Mouse (Mus musculus) CH12F3 (cell line): ENCODE results near the gene Lrrc74b.
"Not testable (repeated sequence)": the region's sequence is repeated elsewhere in the genome, so short reads cannot be mapped to it uniquely, and the experiment has no call there.

ENCODE experiments used
- in situ Hi-C: fragments of 300-500 bp; cut with MboI; formaldehyde crosslinking; loops from 2 replicates; pipeline ENCODE4 v1.14.3; 2020; ENCODE audit warnings: low sequenced_read_pairs

The Lrrc74b gene

GRCm38 (mm10) chr16:17553910-17554685 lies 6.9 kb downstream of the Lrrc74b start:
- in situ Hi-C loops: loop anchor here (10.0 kb wide), 1 partner anchor 61 kb away; the partner anchor contains the start of gene Smpd4

GRCm38 (mm10) chr16:17552837-17553236 lies 8.2 kb downstream of the Lrrc74b start:
- in situ Hi-C loops: loop anchor here (10.0 kb wide), 1 partner anchor 62 kb away; the partner anchor contains the start of gene Smpd4

DNA sequence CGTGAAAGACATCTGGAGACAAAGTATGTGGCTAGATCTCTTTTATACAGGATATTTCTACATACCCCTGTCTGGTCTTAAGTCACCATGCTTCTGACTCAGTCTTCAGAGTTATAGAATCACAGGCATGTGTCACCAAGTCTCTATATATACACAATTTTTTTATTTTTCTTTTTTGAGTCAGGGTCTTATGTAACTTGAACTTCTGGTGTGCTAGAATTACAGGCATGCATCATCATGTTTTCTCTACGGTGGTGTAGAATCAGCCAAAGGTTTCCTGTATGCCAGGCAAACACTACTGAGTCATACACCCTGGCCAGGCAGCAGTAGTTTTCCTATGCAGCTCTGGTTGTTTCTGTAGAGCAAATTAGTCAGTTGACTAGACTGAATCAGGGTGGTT lies 18.4 kb downstream of the Lrrc74b start:
- in situ Hi-C loops: no loop called here

- in situ Hi-C loops: no loop called here
Observed at GRCm38 (mm10) chr16:17536584-17536983, 24.5 kb downstream of the Lrrc74b start.

GRCm38 (mm10) chr16:17532676-17533329 lies 28.2 kb downstream of the Lrrc74b start:
- in situ Hi-C loops: no loop called here

DNA sequence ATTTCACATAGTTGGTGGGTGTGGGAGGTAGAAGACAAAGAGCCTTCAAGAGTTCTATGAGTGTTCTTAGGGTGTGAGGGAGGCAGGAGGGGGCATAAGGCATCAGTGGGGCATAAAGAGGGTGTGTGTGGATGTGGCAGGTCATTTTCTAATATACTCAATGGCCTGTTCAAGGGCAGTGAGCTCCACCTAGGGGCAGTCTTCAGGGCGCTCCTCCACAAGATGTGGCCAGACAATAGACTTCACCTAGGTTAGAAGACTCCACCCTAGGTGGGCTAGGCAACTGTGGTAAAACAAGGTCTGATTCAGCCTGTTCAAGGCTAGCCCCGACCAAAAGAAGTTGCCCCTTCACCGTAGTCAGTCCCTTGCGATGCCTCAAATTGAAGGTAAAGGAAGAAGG lies 28.8 kb downstream of the Lrrc74b start:
- in situ Hi-C loops: no loop called here

DNA sequence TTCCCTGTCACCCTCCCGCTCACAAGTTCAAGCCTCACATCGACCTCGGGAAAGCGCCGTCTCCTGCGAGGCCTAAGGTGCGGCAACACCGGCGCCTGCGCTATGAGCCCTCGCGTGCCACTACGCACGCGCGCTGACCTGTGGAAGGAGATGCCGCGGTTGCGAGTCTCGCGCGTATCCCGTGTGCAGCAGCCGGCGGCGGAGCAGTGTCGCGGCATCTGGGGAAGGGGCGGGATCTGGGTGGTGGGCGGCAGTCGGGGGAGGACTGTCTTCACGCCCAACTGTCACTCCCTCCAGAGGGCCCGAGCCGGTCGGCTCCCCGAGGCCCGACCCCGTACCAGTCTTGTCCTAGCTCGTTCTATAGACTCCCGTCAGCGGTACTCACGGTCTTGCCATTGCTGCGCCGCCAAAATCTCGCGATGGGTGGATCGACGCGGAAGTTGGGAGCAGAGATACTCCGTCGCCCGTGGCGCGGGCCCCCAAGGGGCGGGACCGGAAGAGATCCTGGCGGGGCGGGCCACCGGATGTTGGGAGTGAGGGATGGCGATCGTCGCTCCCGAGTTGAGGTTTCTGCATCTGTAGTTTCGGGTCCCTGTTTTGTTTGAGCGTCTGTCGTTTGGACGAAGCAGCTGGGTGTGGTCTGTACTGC lies 30.3 kb downstream of the Lrrc74b start, which contains the start of gene Thap7:
Thap7 (minus strand) TSS at position 497 of the 649 bp plus-strand sequence.
- in situ Hi-C loops: no loop called here

DNA sequence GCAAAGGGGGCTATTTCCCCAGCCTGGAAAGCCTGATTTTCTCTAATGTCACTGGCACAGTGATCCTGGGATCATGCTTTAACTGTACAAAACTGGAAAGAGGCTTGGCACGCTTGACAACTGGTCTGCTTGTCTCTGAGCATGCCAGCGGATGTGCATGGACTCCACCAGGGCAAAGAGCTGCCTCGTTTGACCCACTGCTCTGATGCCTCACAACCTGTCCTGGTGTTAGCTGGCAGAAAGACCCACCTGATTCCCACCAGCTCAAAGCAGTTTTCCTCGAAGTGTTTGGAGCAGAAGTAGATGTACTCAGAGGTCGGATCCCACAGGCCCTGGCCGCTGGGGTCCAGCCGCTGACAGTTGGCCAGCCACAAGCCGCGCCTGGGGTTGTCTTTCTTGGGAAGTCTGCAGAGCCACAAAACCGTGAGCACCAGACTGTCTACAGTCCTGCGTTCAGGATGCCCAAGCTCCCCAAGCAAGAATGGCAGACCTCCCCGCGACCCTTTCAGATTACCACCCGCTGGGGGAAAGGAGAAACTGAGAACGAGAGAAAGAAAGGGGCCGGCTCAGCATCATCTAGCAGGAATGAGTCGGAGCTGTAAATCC lies 31.0 kb downstream of the Lrrc74b start:
- in situ Hi-C loops: no loop called here

- in situ Hi-C loops: no loop called here
Observed at GRCm38 (mm10) chr16:17528276-17528675, 32.8 kb downstream of the Lrrc74b start.

- in situ Hi-C loops: no loop called here
Observed at GRCm38 (mm10) chr16:17527606-17528005, 33.4 kb downstream of the Lrrc74b start.

DNA sequence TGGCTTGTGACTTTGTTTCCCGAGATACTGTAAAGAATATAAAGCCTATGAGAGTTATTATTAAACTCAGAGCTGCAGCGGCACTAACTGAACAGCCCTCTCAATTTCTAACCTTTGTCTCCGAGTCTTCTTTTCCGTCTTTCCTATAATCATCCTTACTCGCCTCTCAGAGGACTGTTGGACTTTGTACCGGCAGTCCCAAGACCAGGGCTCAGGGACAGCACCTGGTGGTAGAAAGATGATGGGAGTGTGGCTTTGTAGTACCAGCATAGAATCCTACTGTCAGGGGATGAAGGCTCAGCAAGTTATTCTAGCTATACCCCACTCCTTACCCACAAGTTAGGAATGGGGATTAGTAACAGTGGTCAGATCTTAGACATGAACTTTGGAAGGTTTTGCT lies 34.8 kb downstream of the Lrrc74b start:
- in situ Hi-C loops: no loop called here

DNA sequence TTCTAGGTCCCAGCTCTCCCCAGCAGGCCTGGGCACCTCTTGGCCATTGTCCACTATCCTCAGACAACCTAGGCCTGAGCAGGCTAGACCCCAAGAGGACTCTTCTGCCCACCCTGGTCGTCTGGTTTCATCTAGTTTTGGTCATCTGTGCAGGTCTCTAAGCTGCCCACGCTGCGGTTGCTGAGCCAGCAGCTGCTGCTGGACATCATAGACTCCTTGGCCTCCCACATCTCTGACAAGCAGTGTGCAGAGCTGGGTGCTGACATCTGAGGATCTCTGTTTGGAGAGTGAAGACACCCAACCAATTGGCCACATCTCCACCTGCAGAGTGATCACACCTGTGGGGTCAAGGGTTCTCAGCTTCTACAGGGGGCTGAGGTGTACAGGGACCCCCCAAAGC lies 35.5 kb downstream of the Lrrc74b start:
- in situ Hi-C loops: no loop called here

DNA sequence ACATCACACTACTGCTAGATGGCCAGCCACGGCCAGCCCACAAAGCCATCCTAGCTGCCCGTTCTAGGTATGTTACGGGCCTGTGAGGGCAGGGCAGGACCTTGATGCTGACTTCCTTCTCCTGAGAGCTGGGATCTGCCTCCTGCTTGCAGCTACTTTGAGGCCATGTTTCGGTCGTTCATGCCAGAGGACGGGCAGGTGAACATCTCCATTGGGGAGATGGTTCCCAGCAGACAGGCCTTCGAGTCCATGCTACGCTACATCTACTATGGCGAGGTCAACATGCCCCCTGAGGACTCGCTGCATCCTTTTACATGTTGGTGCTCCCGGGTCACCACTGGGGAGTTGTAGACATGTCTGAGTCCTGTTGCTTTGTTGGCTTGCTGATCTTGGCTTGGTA lies 36.9 kb downstream of the Lrrc74b start:
- in situ Hi-C loops: no loop called here

GRCm38 (mm10) chr16:17518910-17519309 lies 42.1 kb downstream of the Lrrc74b start:
- in situ Hi-C loops: no loop called here

GRCm38 (mm10) chr16:17511431-17511830 lies 49.6 kb downstream of the Lrrc74b start:
- in situ Hi-C loops: no loop called here

- in situ Hi-C loops: no loop called here
Observed at GRCm38 (mm10) chr16:17510686-17511085, 50.4 kb downstream of the Lrrc74b start.

DNA sequence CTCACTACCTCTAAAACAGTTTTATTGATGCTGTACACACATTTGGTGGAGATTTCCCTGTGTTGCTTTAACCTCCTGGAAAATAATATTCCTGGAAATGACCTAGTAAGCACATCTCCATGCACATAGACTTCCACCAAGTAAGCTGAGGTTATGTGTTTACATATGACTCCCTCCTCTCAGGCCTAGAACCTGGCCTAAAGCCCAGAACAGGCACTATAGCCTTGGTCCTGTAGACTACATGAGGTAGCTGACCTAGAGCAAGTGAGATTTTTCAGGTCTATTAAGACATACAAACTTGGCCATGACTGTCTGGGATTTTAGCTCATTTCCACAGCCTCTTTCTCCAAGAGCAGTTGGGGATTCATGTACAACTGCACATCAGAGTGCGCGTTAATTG lies 50.9 kb downstream of the Lrrc74b start:
- in situ Hi-C loops: no loop called here

GRCm38 (mm10) chr16:17509240-17509597 lies 51.8 kb downstream of the Lrrc74b start:
- in situ Hi-C loops: no loop called here

DNA sequence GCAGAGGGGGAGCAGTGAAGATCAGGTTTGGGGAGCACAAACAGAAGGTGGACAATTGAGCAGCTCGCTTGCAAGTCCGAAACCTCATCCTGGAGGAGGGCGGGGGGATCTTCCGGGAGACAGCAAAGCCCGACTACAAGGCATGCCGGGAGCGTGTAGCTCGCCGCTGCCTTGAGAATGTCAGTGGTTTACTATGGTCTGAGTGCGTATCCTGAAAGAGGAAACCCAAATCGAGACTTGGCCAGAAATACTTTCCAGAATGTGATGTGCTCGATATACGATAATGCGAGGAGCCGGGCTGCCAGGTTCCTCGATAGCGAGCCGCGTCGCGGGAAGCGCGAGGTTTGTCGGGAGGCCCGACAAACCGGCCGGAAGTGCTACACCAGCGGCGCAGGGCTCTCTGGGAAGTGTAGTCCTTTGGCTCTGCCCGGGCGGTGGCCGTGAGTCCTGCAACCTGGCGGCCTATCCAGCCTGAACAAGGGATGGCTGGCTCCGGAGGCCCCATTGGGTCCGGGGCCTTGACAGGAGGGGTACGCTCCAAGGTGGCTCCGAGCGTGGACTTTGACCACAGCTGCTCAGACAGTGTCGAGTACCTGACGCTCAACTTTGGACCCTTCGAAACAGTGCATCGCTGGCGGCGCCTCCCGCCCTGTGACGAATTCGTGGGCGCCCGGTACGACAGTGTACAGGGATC lies 52.4 kb downstream of the Lrrc74b start, which contains the start of gene Lztr1:
Lztr1 (plus strand) TSS at position 143 of the 694 bp plus-strand sequence.
- in situ Hi-C loops: no loop called here

- in situ Hi-C loops: not testable (repeated sequence)
Observed at GRCm38 (mm10) chr16:17508031-17508430, 53.0 kb downstream of the Lrrc74b start.
